Mouse (Mus musculus) ES-Bruce4 (cell line): ENCODE results near the gene Macrod2. TPM values are rescaled to one million over a fixed set of nuclear protein-coding genes. Genes with fewer than 3 reads are reported as not detected.

Source experiments
- H3K27ac ChIP-seq: 2 replicates; pipeline ENCODE4 v1.5.1; 2012; ENCODE audit warnings: low read length, inconsistent platforms; ENCODE audit not compliant: insufficient read depth
- H3K27me3 ChIP-seq: 2 replicates; pipeline ENCODE4 v1.6.1; 2012; ENCODE audit warnings: mild to moderate bottlenecking, low read length, inconsistent platforms; ENCODE audit not compliant: control insufficient read depth, poor library complexity, insufficient read depth, severe bottlenecking
- H3K36me3 ChIP-seq: 2 replicates; pipeline ENCODE4 v1.6.1; 2012; ENCODE audit warnings: inconsistent platforms, mild to moderate bottlenecking, low read length, moderate library complexity; ENCODE audit not compliant: control insufficient read depth, poor library complexity, insufficient read depth, severe bottlenecking
- H3K4me1 ChIP-seq: one replicate; pipeline ENCODE4 v1.8.1; 2011; ENCODE audit warnings: low read length; ENCODE audit not compliant: control insufficient read depth, insufficient read depth
- H3K4me3 ChIP-seq: 2 replicates; pipeline ENCODE4 v1.5.1; 2011; ENCODE audit warnings: low read depth, mild to moderate bottlenecking, low read length
- H3K9ac ChIP-seq: 2 replicates; pipeline ENCODE4 v1.6.1; 2012; ENCODE audit warnings: low read depth, mild to moderate bottlenecking, inconsistent platforms; ENCODE audit not compliant: poor library complexity, severe bottlenecking
- H3K9me3 ChIP-seq: replicated peaks from 2 replicates; pipeline ENCODE4 v1.6.1; 2012; ENCODE audit warnings: mild to moderate bottlenecking, low read length, inconsistent platforms; ENCODE audit not compliant: control insufficient read depth, poor library complexity, insufficient read depth, severe bottlenecking
- CTCF ChIP-seq: IDR thresholded peaks from one replicate; pipeline ENCODE4 v1.8.1; 2011; ENCODE audit warnings: low read depth, low read length
- EP300 ChIP-seq: IDR thresholded peaks from 2 replicates; pipeline ENCODE4 v1.6.1; 2011; ENCODE audit warnings: low read depth, low read length; ENCODE audit not compliant: insufficient read depth
- POLR2A ChIP-seq: IDR thresholded peaks from one replicate; pipeline ENCODE4 v1.8.1; 2011; ENCODE audit warnings: low read length; ENCODE audit not compliant: insufficient read depth
- polyA plus RNA-seq: library from polyadenylated mRNA; stranded (reverse); fragments of >200 nt; gene quantifications from 2 replicates; pipeline ENCODE4 v1.2.4, GENCODE M21; 2011; ENCODE audit warnings: low read depth; ENCODE audit not compliant: missing spikeins, insufficient read depth, insufficient read length

Gene Macrod2
- polyA plus RNA-seq, 1 experiment: 11.9 TPM

GRCm38 (mm10) chr2:141712265-141712664 lies 1317.2 kb downstream of the Macrod2 start:
- TF ChIP-seq EP300 (no peak), CTCF (no peak), POLR2A (no peak)
- Histone ChIP-seq H3K4me1 (no peaks in the 10 kb centered on the region), H3K27ac (no peak overlapping the region), H3K36me3 (no peaks in the 10 kb centered on the region), H3K9me3 (no peaks in the 10 kb centered on the region), H3K27me3 (no peaks in the 10 kb centered on the region), H3K4me3 (no peak overlapping the region), H3K9ac (no peak overlapping the region)

- TF ChIP-seq POLR2A (no peak), CTCF (no peak), EP300 (no peak)
These were observed 1320.0 kb downstream of the Macrod2 start for GRCm38 (mm10) chr2:141715061-141715460.

GRCm38 (mm10) chr2:141722531-141722930 lies 1327.4 kb downstream of the Macrod2 start:
- Histone ChIP-seq H3K9ac (no peak overlapping the region), H3K27me3 (no peaks in the 10 kb centered on the region), H3K9me3 (no peaks in the 10 kb centered on the region), H3K4me3 (no peak overlapping the region), H3K4me1 (no peaks in the 10 kb centered on the region), H3K27ac (no peak overlapping the region), H3K36me3 (no peaks in the 10 kb centered on the region)
- TF ChIP-seq CTCF (no peak), POLR2A (no peak)

More at GRCm38 (mm10) chr2:141715061-141715460, 1320.0 kb downstream of the Macrod2 start:
- Histone ChIP-seq H3K9me3 (no peaks in the 10 kb centered on the region), H3K9ac (no peak overlapping the region), H3K4me3 (no peak overlapping the region), H3K27me3 (no peaks in the 10 kb centered on the region), H3K4me1 (no peaks in the 10 kb centered on the region), H3K27ac (no peak overlapping the region), H3K36me3 (no peaks in the 10 kb centered on the region)

- H3K27ac ChIP-seq: no peak overlapping the region
- no peaks in the 10 kb centered on the region for H3K9me3 ChIP-seq
- H3K4me1 ChIP-seq: no peaks in the 10 kb centered on the region
- no peaks in the 10 kb centered on the region for H3K36me3 ChIP-seq
- TF ChIP-seq CTCF (no peak), EP300 (no peak), POLR2A (no peak)
- H3K9ac ChIP-seq: no peak overlapping the region
- no peaks in the 10 kb centered on the region for H3K27me3 ChIP-seq
- no peak overlapping the region for H3K4me3 ChIP-seq
These were observed 1333.9 kb downstream of the Macrod2 start for GRCm38 (mm10) chr2:141728998-141729397.

GRCm38 (mm10) chr2:141736685-141737456 lies 1341.8 kb downstream of the Macrod2 start:
- Histone ChIP-seq H3K4me3 (no peak overlapping the region), H3K36me3 (no peaks in the 10 kb centered on the region), H3K9ac (no peak overlapping the region), H3K27ac (no peak overlapping the region), H3K4me1 (no peaks in the 10 kb centered on the region), H3K27me3 (no peaks in the 10 kb centered on the region), H3K9me3 (no peaks in the 10 kb centered on the region)
- TF ChIP-seq CTCF: no peak
- no peak for TF ChIP-seq POLR2A
- TF ChIP-seq EP300: no peak

- Histone ChIP-seq H3K9me3 (no peaks in the 10 kb centered on the region), H3K9ac (no peak overlapping the region), H3K4me1 (no peaks in the 10 kb centered on the region), H3K27ac (no peak overlapping the region), H3K36me3 (no peaks in the 10 kb centered on the region), H3K4me3 (no peak overlapping the region), H3K27me3 (no peaks in the 10 kb centered on the region)
- TF ChIP-seq EP300 (no peak), CTCF (no peak), POLR2A (no peak)
These were observed 1343.6 kb downstream of the Macrod2 start for GRCm38 (mm10) chr2:141738702-141739101.
